Mouse (Mus musculus): ENCODE data around the gene Shc4.

DNA sequence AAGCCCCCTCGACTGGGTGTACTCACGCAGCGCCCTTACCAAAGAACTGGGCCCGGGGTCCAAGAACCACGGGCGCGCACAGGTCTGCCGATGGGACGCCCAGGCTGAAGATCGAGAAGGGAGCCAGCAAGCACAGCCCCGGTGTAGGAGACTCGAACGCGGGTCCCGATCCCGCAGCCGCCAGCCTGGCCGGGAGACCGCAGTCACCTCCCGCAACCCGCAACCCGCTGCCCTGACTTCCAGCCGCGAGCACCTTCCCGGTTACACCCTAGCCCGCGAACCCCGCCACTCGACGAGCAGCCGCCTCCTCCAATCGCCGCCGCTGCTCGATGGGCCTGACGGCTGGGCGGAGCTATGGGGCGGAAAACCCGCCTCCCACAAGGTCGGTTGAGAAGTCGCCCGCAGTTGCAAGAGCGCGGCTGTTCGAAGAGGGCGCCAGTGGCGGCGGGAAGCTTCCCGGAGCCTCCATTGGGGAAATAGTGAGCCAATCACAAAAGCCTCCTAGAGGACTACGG lies 99.1 kb downstream of the Shc4 start, which contains the start of gene Cep152:
- TF ChIP-seq USF1 (IDR thresholded peaks at IDR 0.05; ENCODE audit: low read depth), result no peak
- no peak for TF ChIP-seq MAX (IDR thresholded peaks at IDR 0.05; ENCODE audit: low read depth)

Data from myocyte (in vitro differentiated cells).